Mouse (Mus musculus): Measurements from ENCODE around the gene Gtf2a1.

DNA sequence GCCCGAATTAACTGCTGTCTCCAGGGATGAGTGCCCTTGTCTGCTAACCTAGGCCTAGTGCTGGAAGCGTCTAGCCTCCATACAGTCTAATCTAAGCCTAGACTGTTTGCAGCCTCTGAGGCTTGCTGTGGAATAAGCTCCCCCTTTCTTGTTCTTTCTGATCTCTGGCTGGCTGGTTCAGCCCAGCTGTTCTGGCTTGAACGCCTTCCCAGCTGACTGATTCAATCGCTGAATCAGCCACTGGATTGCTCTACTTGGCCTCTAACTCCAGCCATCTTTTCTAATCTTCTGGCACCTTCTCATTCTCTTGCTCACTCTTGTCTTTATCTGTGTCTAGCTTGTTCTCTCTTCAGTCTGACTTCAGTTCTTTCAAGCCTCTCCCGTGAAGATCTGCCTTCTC, 36.2 kb upstream of the Gtf2a1 start:
- TF ChIP-seq CTCF (IDR thresholded peaks at IDR 0.05; ENCODE audit: insufficient read depth, low read length) = no peak
- TF ChIP-seq POLR2A (IDR thresholded peaks at IDR 0.05; ENCODE audit: borderline replicate concordance, extremely low read depth, low read depth, low read length) = no peak
